Mouse (Mus musculus): ENCODE measurements around the gene Pianp.

DNA sequence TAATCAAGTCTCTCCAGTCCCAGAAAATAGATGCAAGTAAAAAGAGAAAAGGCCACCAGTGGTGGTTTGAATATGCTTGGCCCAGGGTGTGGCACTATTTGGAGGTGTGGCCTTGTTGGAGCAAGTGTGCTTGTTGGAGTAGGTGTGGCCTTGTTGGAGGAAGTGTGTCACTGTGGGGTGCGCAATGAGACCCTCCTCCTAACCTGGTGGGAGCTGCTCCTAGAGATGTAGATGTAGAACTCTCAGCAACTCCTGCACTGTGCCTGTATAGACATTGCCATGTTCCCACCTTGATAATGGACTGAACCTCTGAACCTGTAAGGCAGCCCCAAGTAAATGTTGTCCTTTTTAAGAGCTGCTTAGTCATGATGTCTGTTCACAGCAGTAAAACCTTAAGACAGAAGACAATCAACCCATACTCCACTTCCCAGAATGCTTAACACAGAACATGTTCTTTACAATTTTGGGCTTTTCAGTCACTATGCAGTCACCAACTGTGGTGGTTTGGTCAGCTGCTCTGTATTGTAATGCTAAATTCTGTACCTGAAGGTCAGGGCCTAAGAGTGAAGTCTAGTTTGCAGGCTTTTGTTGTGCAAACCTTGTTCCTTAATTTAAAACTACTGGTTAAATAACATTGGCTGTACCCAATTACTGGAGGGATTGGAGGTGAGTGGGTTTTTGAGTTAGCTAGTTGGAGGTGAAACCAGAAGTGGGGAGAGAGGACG, 42.3 kb upstream of the Pianp start:
- TF ChIP-seq EP300 (IDR thresholded peaks at IDR 0.05; ENCODE audit: insufficient read depth, low read depth, low read length) (0 out of 2 replicates have a peak, but pooled peaks have one; percentile 29), POLR2A (IDR thresholded peaks at IDR 0.05; ENCODE audit: insufficient read depth, low read length) (no peak)
